Comparison of ENCODE assay signal across 14 mouse cellular contexts in genomic region chr13:58968168-58968567, GRCm38 (mm10).
DNase-seq lines count a peak whose midpoint lies in the region; ATAC-seq lines count a peak whose summit lies in the region.
"Had no signal": no experiment of that assay in that cellular context is flagged by ENCODE, and none has a peak within 500 bp of the region (broad histone marks: within the 10 kb centered on the region; RNA-seq: fewer than 3 reads in every experiment).

No protein-coding gene starts in this region.

- peak; percentile 6 for DNase-seq in adrenal gland, postnatal 25 days
- DNase-seq in adrenal gland, adult 2 months: no peak
- peak; percentile 87 to 91 for DNase-seq in cerebellum, postnatal 25 days
- DNase-seq in urinary bladder, postnatal 36 days (ENCODE audit: low spot score in 2 of 2): no peak
- DNase-seq in layer of hippocampus, postnatal 14 days (ENCODE audit: low spot score in 2 of 2): no peak
- DNase-seq: kidney, adult 2 months had no signal

- no peak overlapping the region for H3K4me3 ChIP-seq in hindbrain, embryonic 13.5 days
- H3K4me3 ChIP-seq in hindbrain, embryonic 12.5 days: no peak overlapping the region
- H3K4me3 ChIP-seq: hindbrain, embryonic 15.5 days; layer of hippocampus, adult 2 months; megakaryocyte, embryonic 14.5 days had no signal

- no peak overlapping the region for H3K4me2 ChIP-seq in hindbrain, embryonic 13.5 days
- no peak overlapping the region for H3K4me2 ChIP-seq in hindbrain, embryonic 12.5 days (replicated peaks)
- H3K4me2 ChIP-seq: hindbrain, embryonic 15.5 days had no signal

- H3K27ac ChIP-seq in hindbrain, embryonic 13.5 days: no peak overlapping the region
- H3K27ac ChIP-seq in hindbrain, embryonic 12.5 days: no peak overlapping the region
- H3K27ac ChIP-seq: hindbrain, embryonic 15.5 days; layer of hippocampus, adult 2 months had no signal

- H3K4me1 ChIP-seq in hindbrain, embryonic 13.5 days (replicated peaks): peaks cover 55% of the 10 kb centered on the region
- H3K4me1 ChIP-seq in hindbrain, embryonic 12.5 days: peaks cover 25% of the 10 kb centered on the region
- H3K4me1 ChIP-seq: megakaryocyte, embryonic 14.5 days had no signal

- no peaks in the 10 kb centered on the region for H3K27me3 ChIP-seq in hindbrain, embryonic 13.5 days
- H3K27me3 ChIP-seq in hindbrain, embryonic 12.5 days: no peaks in the 10 kb centered on the region
- H3K27me3 ChIP-seq: CH12.LX; hindbrain, embryonic 15.5 days; megakaryocyte, embryonic 14.5 days had no signal

- 0 out of 2 replicates have a peak, but pooled peaks have one; percentile 28 for ATAC-seq in hindbrain, embryonic 13.5 days (ENCODE audit: low FRiP score)
- ATAC-seq in hindbrain, embryonic 12.5 days (ENCODE audit: low FRiP score): no peak
- ATAC-seq in cerebellum, adult (ENCODE audit: insufficient number of reproducible peaks, low FRiP score, low TSS enrichment): peak; percentile 63; the same call in 1 of the 2 replicates
- ATAC-seq: activated CD4-positive, CD25-positive, alpha-beta regulatory T cell, adult 4 months had no signal

- H3K9me3 ChIP-seq in hindbrain, embryonic 13.5 days: no peaks in the 10 kb centered on the region
- H3K9me3 ChIP-seq in hindbrain, embryonic 12.5 days (replicated peaks): no peaks in the 10 kb centered on the region
- H3K9me3 ChIP-seq: hindbrain, embryonic 15.5 days had no signal

- H3K9ac ChIP-seq in hindbrain, embryonic 13.5 days: no peak overlapping the region
- no peak overlapping the region for H3K9ac ChIP-seq in hindbrain, embryonic 12.5 days
- H3K9ac ChIP-seq: hindbrain, embryonic 15.5 days had no signal

- 54% methylated on average over 5 of the region's 5 CpGs for WGBS in hindbrain, embryonic 13.5 days
- 66% methylated on average over 5 of the region's 5 CpGs for WGBS in hindbrain, embryonic 12.5 days

- H3K36me3 ChIP-seq in hindbrain, embryonic 13.5 days: no peaks in the 10 kb centered on the region
- no peaks in the 10 kb centered on the region for H3K36me3 ChIP-seq in hindbrain, embryonic 12.5 days
- H3K36me3 ChIP-seq: hindbrain, embryonic 15.5 days had no signal

Comparison
In these comparisons a context has a peak if more than half of its experiments do, and no peak if none do; other contexts are left out.
1. DNase-seq: peak in adrenal gland, postnatal 25 days (single experiment) and cerebellum, postnatal 25 days (2 of 2); none in adrenal gland, adult 2 months (single experiment), urinary bladder, postnatal 36 days (0 of 2) and layer of hippocampus, postnatal 14 days (0 of 2).